ENCODE assay signal across 8 mouse cellular contexts in genomic region chr1:75422216-75422822, GRCm38 (mm10). TPM values are rescaled to one million over a fixed set of nuclear protein-coding genes. Genes with fewer than 3 reads are reported as not detected.
A peak's percentile ranks its signal among the peaks of the same experiment; 100 is the strongest.
DNase-seq lines count a peak whose midpoint lies in the region; ATAC-seq lines count a peak whose summit lies in the region.

No protein-coding gene starts in this region.

- H3K4me1 ChIP-seq in limb, embryonic 12.5 days (replicated peaks), result peaks cover 31% of the 10 kb centered on the region
- H3K4me1 ChIP-seq in stomach, embryonic 16.5 days (ENCODE audit: control insufficient read depth, insufficient read depth, low read length), result peaks cover 4% of the 10 kb centered on the region; the same call in 1 of the 2 replicates

- H3K36me3 ChIP-seq in limb, embryonic 12.5 days, result peaks cover 12% of the 10 kb centered on the region; the same call in 1 of the 2 replicates
- H3K36me3 ChIP-seq in stomach, embryonic 16.5 days (ENCODE audit: control insufficient read depth, insufficient read depth, low read length), result no peaks in the 10 kb centered on the region

- no peaks in the 10 kb centered on the region for H3K9me3 ChIP-seq in limb, embryonic 12.5 days
- H3K9me3 ChIP-seq in stomach, embryonic 16.5 days (replicated peaks; ENCODE audit: control insufficient read depth, low read length), result no peaks in the 10 kb centered on the region

- DNase-seq in cerebellum, postnatal 25 days, result peak; percentile 53 to 55
- no peak for DNase-seq in cerebellum, postnatal 4 days (ENCODE audit: low spot score in 2 of 2)
- DNase-seq in retina, embryonic 14.5 days (ENCODE audit: low spot score), result peak; percentile 18
- no peak for DNase-seq in retina, postnatal 1 day

- 5% methylated on average over 32 of the region's 32 CpGs for WGBS in limb, embryonic 12.5 days
- WGBS in stomach, embryonic 16.5 days, result 19% methylated on average over 32 of the region's 32 CpGs

- H3K27me3 ChIP-seq in limb, embryonic 12.5 days, result peaks cover 59% of the 10 kb centered on the region
- peaks cover 35% of the 10 kb centered on the region for H3K27me3 ChIP-seq in stomach, embryonic 16.5 days (ENCODE audit: control insufficient read depth, insufficient read depth, low read length)

- H3K4me3 ChIP-seq in limb, embryonic 12.5 days (replicated peaks), result peak overlapping the region; percentile 41
- H3K4me3 ChIP-seq in stomach, embryonic 16.5 days (replicated peaks; ENCODE audit: low read length), result peak overlapping the region; percentile 30

- ATAC-seq in limb, embryonic 12.5 days (ENCODE audit: insufficient number of reproducible peaks, insufficient read depth, low FRiP score, low TSS enrichment, low read depth), result peak; percentile 33; the same call in 1 of the 2 replicates
- ATAC-seq in stomach, embryonic 16.5 days (ENCODE audit: insufficient read depth, low FRiP score), result 0 out of 2 replicates have a peak, but pooled peaks have one; percentile 19
- ATAC-seq in activated CD4-positive, CD25-positive, alpha-beta regulatory T cell, adult 4 months, result no peak
- no peak for ATAC-seq in granulocyte monocyte progenitor cell, adult 5-6 weeks (replicated peaks; ENCODE audit: poor library complexity, severe bottlenecking)

- H3K27ac ChIP-seq in limb, embryonic 12.5 days, result no peak overlapping the region
- H3K27ac ChIP-seq in stomach, embryonic 16.5 days (ENCODE audit: low read length), result no peak overlapping the region

- peak overlapping the region; percentile 75 for H3K4me2 ChIP-seq in limb, embryonic 12.5 days
- H3K4me2 ChIP-seq in stomach, embryonic 16.5 days (ENCODE audit: low read depth, low read length), result peak overlapping the region; percentile 53

- peak overlapping the region; percentile 53 for H3K9ac ChIP-seq in limb, embryonic 12.5 days (replicated peaks)
- peak overlapping the region; percentile 47 for H3K9ac ChIP-seq in stomach, embryonic 16.5 days (ENCODE audit: low read length)

RNA-seq across cellular contexts. Expression of gene Gmppa, which starts 13.4 kb away (rescaled TPM):
- 49.1 and 61.0 TPM in 2 replicates for polyA plus RNA-seq in limb, embryonic 12.5 days (2016; fragmentation: Nextera tagmentation; extraction: Ambion mirVana)
- polyA plus RNA-seq in stomach, embryonic 16.5 days (2015; fragmentation: Nextera tagmentation; extraction: Ambion mirVana), result 104 and 127 TPM in 2 replicates
- polyA plus RNA-seq in activated CD4-positive, CD25-positive, alpha-beta regulatory T cell, adult 4 months (2017; shearing (Covaris generic)), result 10 to 100 TPM; 43.8 to 51.5 TPM
- total RNA-seq in granulocyte monocyte progenitor cell, adult 5-6 weeks (2014; fragmentation: Nextera tagmentation), result 118 and 133 TPM in 2 replicates
- 85.1 and 88.3 TPM in 2 replicates for total RNA-seq in granulocyte monocyte progenitor cell, adult 5-6 weeks (2017)

RNA-seq across cellular contexts. Expression of gene Asic4, which starts 27.9 kb away (rescaled TPM):
- polyA plus RNA-seq in limb, embryonic 12.5 days (2016; fragmentation: Nextera tagmentation; extraction: Ambion mirVana), result 0.50 and 0.78 TPM in 2 replicates
- 1.3 and 1.4 TPM in 2 replicates for polyA plus RNA-seq in stomach, embryonic 16.5 days (2015; fragmentation: Nextera tagmentation; extraction: Ambion mirVana)
- not detected for polyA plus RNA-seq in activated CD4-positive, CD25-positive, alpha-beta regulatory T cell, adult 4 months (2017; shearing (Covaris generic))
- total RNA-seq in granulocyte monocyte progenitor cell, adult 5-6 weeks (2014; fragmentation: Nextera tagmentation), result not detected in 2 replicates
- total RNA-seq in granulocyte monocyte progenitor cell, adult 5-6 weeks (2017), result not detected in 2 replicates

RNA-seq across cellular contexts. Expression of gene Speg, which starts 47.2 kb away (rescaled TPM):
- polyA plus RNA-seq in limb, embryonic 12.5 days (2016; fragmentation: Nextera tagmentation; extraction: Ambion mirVana), result 30.4 and 30.7 TPM in 2 replicates
- polyA plus RNA-seq in stomach, embryonic 16.5 days (2015; fragmentation: Nextera tagmentation; extraction: Ambion mirVana), result 41.1 and 41.2 TPM in 2 replicates
- not detected for polyA plus RNA-seq in activated CD4-positive, CD25-positive, alpha-beta regulatory T cell, adult 4 months (2017; shearing (Covaris generic))
- total RNA-seq in granulocyte monocyte progenitor cell, adult 5-6 weeks (2014; fragmentation: Nextera tagmentation), result not detected in 2 replicates
- total RNA-seq in granulocyte monocyte progenitor cell, adult 5-6 weeks (2017), result 0.05 TPM in 1 of 2 replicates, not detected in the other

RNA-seq across cellular contexts. Expression of gene Chpf, which starts 56.8 kb away (rescaled TPM):
- 22.1 and 27.1 TPM in 2 replicates for polyA plus RNA-seq in limb, embryonic 12.5 days (2016; fragmentation: Nextera tagmentation; extraction: Ambion mirVana)
- polyA plus RNA-seq in stomach, embryonic 16.5 days (2015; fragmentation: Nextera tagmentation; extraction: Ambion mirVana), result 28.0 and 28.1 TPM in 2 replicates
- 1 to 10 TPM; 4.0 to 5.3 TPM for polyA plus RNA-seq in activated CD4-positive, CD25-positive, alpha-beta regulatory T cell, adult 4 months (2017; shearing (Covaris generic))
- total RNA-seq in granulocyte monocyte progenitor cell, adult 5-6 weeks (2014; fragmentation: Nextera tagmentation), result 2.5 TPM in 1 of 2 replicates, not detected in the other
- total RNA-seq in granulocyte monocyte progenitor cell, adult 5-6 weeks (2017), result 0.62 and 1.0 TPM in 2 replicates

RNA-seq across cellular contexts. Expression of gene Tmem198, which starts 57.0 kb away (rescaled TPM):
- polyA plus RNA-seq in limb, embryonic 12.5 days (2016; fragmentation: Nextera tagmentation; extraction: Ambion mirVana), result 0.36 and 0.74 TPM in 2 replicates
- polyA plus RNA-seq in stomach, embryonic 16.5 days (2015; fragmentation: Nextera tagmentation; extraction: Ambion mirVana), result 1.6 and 2.1 TPM in 2 replicates
- polyA plus RNA-seq in activated CD4-positive, CD25-positive, alpha-beta regulatory T cell, adult 4 months (2017; shearing (Covaris generic)), result under 1 TPM in 1 of 2 experiments, not detected in 1; 0.40 TPM
- total RNA-seq in granulocyte monocyte progenitor cell, adult 5-6 weeks (2014; fragmentation: Nextera tagmentation), result not detected in 2 replicates
- not detected in 2 replicates for total RNA-seq in granulocyte monocyte progenitor cell, adult 5-6 weeks (2017)

Comparison
In these comparisons a context has a peak if more than half of its experiments do, and no peak if none do; other contexts are left out.
1. DNase-seq: peak in cerebellum, postnatal 25 days (2 of 2) and retina, embryonic 14.5 days (single experiment); none in cerebellum, postnatal 4 days (0 of 2) and retina, postnatal 1 day (single experiment).
2. ATAC-seq: peak in limb, embryonic 12.5 days (single experiment) and stomach, embryonic 16.5 days (single experiment); none in activated CD4-positive, CD25-positive, alpha-beta regulatory T cell, adult 4 months (single experiment) and granulocyte monocyte progenitor cell, adult 5-6 weeks (single experiment).
3. RNA of gene Speg, which starts 47.2 kb away (polyA plus RNA-seq): 41.1 to 41.2 TPM in stomach, embryonic 16.5 days and 30.4 to 30.7 TPM in limb, embryonic 12.5 days; not detected in activated CD4-positive, CD25-positive, alpha-beta regulatory T cell, adult 4 months; every median in the first group is over 10 times any median in the second.